Mouse (Mus musculus) forebrain, embryonic 11.5 days (tissue): ENCODE measurements around the gene Synpo2l. TPM values are rescaled to one million over a fixed set of nuclear protein-coding genes. Genes with fewer than 3 reads are reported as not detected.

Experiments used
- ATAC-seq: fragments of 200-750 bp; cut with Nextera tagmentation; replicated peaks from 2 replicates; pipeline ENCODE4 v1.8.0; 2017; ENCODE audit warnings: moderate TSS enrichment; ENCODE audit not compliant: low FRiP score
- DNase-seq: peaks from one replicate; pipeline ENCODE4 v3.0.0-alpha.2; 2017; ENCODE audit warnings: low spot score
- H3K27ac ChIP-seq: fragments of 300-500 bp; sonication (generic); 2 replicates; pipeline ENCODE4 v1.5.1; 2014; ENCODE audit warnings: low read depth, low read length
- H3K27me3 ChIP-seq: fragments of 300-500 bp; sonication (generic); 2 replicates; pipeline ENCODE4 v1.6.1; 2014; ENCODE audit warnings: mild to moderate bottlenecking, low read length, mixed read lengths; ENCODE audit not compliant: control insufficient read depth, insufficient read depth
- H3K36me3 ChIP-seq: fragments of 300-500 bp; sonication (generic); 2 replicates; pipeline ENCODE4 v1.6.1; 2014; ENCODE audit warnings: mild to moderate bottlenecking, low read length, moderate library complexity, mixed read lengths; ENCODE audit not compliant: control insufficient read depth, insufficient read depth
- H3K4me1 ChIP-seq: fragments of 300-500 bp; sonication (generic); replicated peaks from 2 replicates; pipeline ENCODE4 v1.6.1; 2014; ENCODE audit warnings: low read length, mixed read lengths; ENCODE audit not compliant: control insufficient read depth, insufficient read depth
- H3K4me2 ChIP-seq: fragments of 300-500 bp; sonication (generic); 2 replicates; pipeline ENCODE4 v1.6.1; 2014; ENCODE audit warnings: low read depth, mild to moderate bottlenecking, low read length, moderate library complexity, mixed read lengths; ENCODE audit not compliant: severe bottlenecking
- H3K4me3 ChIP-seq: fragments of 300-500 bp; sonication (generic); 2 replicates; pipeline ENCODE4 v1.5.1; 2014; ENCODE audit warnings: low read depth, low read length
- H3K9ac ChIP-seq: fragments of 300-500 bp; sonication (generic); 2 replicates; pipeline ENCODE4 v1.6.1; 2014; ENCODE audit warnings: low read length
- H3K9me3 ChIP-seq: fragments of 300-500 bp; sonication (generic); 2 replicates; pipeline ENCODE4 v1.6.1; 2016; ENCODE audit warnings: low read length, mixed read lengths; ENCODE audit not compliant: control insufficient read depth
- whole genome bisulfite sequencing: fragments of 180-500 bp; shearing (Covaris S2); extraction: QIAGEN DNeasy Blood & Tissue Kit; methylation state at CpG from one replicate; pipeline ENCODE4 v1.1.7; 2014; 5-methylcytosine and 5-hydroxymethylcytosine counted together
- polyA plus RNA-seq: library from polyadenylated mRNA; unstranded; fragments of >200 nt; fragmentation: Nextera tagmentation; extraction: Ambion mirVana; gene quantifications from 2 replicates; pipeline ENCODE4 v1.2.1, GENCODE M21; 2014

Synpo2l gene
- polyA plus RNA-seq, 1 experiment from 2014 or later, result 0.35 TPM

- WGBS, result 84% methylated on average over 3 of the region's 3 CpGs
- ATAC-seq (no peak), DNase-seq (no peak)
- Histone ChIP-seq H3K9me3 (no peaks in the 10 kb centered on the region), H3K36me3 (no peaks in the 10 kb centered on the region), H3K27ac (no peak overlapping the region), H3K9ac (no peak overlapping the region), H3K27me3 (no peaks in the 10 kb centered on the region), H3K4me3 (no peak overlapping the region), H3K4me1 (no peaks in the 10 kb centered on the region), H3K4me2 (no peak overlapping the region)
These were observed 41.2 kb downstream of the Synpo2l start for GRCm38 (mm10) chr14:20626971-20627370.

GRCm38 (mm10) chr14:20626447-20626846, 41.7 kb downstream of the Synpo2l start:
- Histone ChIP-seq H3K4me3 (no peak overlapping the region), H3K9ac (no peak overlapping the region), H3K27ac (no peak overlapping the region), H3K27me3 (no peaks in the 10 kb centered on the region), H3K4me2 (no peak overlapping the region), H3K4me1 (no peaks in the 10 kb centered on the region), H3K36me3 (no peaks in the 10 kb centered on the region), H3K9me3 (no peaks in the 10 kb centered on the region)
- 85% methylated on average over 2 of the region's 2 CpGs for WGBS
- DNase-seq (no peak), ATAC-seq (no peak)

GRCm38 (mm10) chr14:20622907-20623306, 45.2 kb downstream of the Synpo2l start:
- H3K4me1 ChIP-seq, result no peaks in the 10 kb centered on the region
- WGBS, result 94% methylated on average over 3 of the region's 3 CpGs
- ATAC-seq, result no peak
- no peak for DNase-seq
- H3K4me3 ChIP-seq, result no peak overlapping the region
- H3K27me3 ChIP-seq, result no peaks in the 10 kb centered on the region
- H3K27ac ChIP-seq, result no peak overlapping the region
- H3K9ac ChIP-seq, result no peak overlapping the region
- no peak overlapping the region for H3K4me2 ChIP-seq
- no peaks in the 10 kb centered on the region for H3K36me3 ChIP-seq
- no peaks in the 10 kb centered on the region for H3K9me3 ChIP-seq

DNA sequence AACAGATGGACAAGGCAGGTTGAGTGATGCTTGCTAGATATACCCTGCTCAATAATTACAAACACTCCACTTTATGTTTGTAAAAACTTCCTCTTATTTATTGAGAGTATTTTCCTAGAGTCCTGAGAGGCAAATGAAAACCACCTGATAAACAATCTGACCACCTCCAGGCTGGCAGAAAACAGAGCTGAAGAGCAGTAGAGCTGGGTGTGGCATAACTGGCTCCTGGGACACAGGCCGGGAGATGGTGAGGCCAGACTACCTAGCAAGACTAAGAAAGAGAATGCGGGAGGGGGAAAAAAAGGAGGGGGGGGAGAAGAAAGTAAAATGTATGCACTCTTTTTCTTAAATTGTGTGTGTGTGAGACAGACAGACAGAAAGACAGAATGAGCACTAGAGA, 45.7 kb downstream of the Synpo2l start:
- WGBS, result 92% methylated on average over 2 of the region's 2 CpGs
- no peak overlapping the region for H3K9ac ChIP-seq
- no peaks in the 10 kb centered on the region for H3K36me3 ChIP-seq
- no peaks in the 10 kb centered on the region for H3K9me3 ChIP-seq
- no peaks in the 10 kb centered on the region for H3K4me1 ChIP-seq
- ATAC-seq (no peak), DNase-seq (no peak)
- H3K27ac ChIP-seq, result no peak overlapping the region
- H3K4me3 ChIP-seq, result no peak overlapping the region
- H3K27me3 ChIP-seq, result no peaks in the 10 kb centered on the region
- H3K4me2 ChIP-seq, result no peak overlapping the region

DNA sequence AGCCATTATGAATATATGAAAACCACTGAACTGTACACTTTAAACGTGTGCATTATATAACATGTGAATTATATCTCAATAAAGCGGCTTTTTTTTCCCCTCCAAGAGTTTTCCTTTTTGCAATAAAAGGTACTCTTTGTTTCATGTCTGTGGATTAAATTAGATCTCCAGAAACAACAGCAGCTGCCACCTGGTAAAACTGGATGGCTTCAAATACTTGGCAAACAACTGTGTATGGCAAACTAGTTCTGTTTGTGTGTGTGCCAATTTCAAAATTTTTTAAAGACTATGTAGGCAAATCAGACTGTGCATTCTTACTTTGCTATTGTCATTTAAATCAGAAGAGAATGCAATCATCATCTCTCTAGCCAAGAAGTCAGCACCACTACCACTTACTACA, 46.3 kb downstream of the Synpo2l start:
- DNase-seq, result no peak
- WGBS, result 91% methylated on average over 2 of the region's 2 CpGs
- Histone ChIP-seq H3K4me3 (no peak overlapping the region), H3K27me3 (no peaks in the 10 kb centered on the region), H3K9me3 (no peaks in the 10 kb centered on the region), H3K36me3 (no peaks in the 10 kb centered on the region), H3K4me1 (no peaks in the 10 kb centered on the region), H3K27ac (no peak overlapping the region), H3K9ac (no peak overlapping the region), H3K4me2 (no peak overlapping the region)
- no peak for ATAC-seq

- Histone ChIP-seq H3K36me3 (no peaks in the 10 kb centered on the region), H3K27ac (no peak overlapping the region), H3K4me3 (no peak overlapping the region), H3K9ac (no peak overlapping the region), H3K9me3 (no peaks in the 10 kb centered on the region), H3K4me2 (no peak overlapping the region), H3K27me3 (no peaks in the 10 kb centered on the region), H3K4me1 (no peaks in the 10 kb centered on the region)
- DNase-seq (no peak), ATAC-seq (no peak)
These were observed 49.0 kb downstream of the Synpo2l start for GRCm38 (mm10) chr14:20619131-20619530.

GRCm38 (mm10) chr14:20618211-20618610, 49.9 kb downstream of the Synpo2l start:
- H3K27ac ChIP-seq, result no peak overlapping the region
- no peak for DNase-seq
- no peak for ATAC-seq
- no peaks in the 10 kb centered on the region for H3K27me3 ChIP-seq
- H3K4me2 ChIP-seq, result no peak overlapping the region
- H3K36me3 ChIP-seq, result no peaks in the 10 kb centered on the region
- no peaks in the 10 kb centered on the region for H3K4me1 ChIP-seq
- 89% methylated on average over 5 of the region's 5 CpGs for WGBS
- no peak overlapping the region for H3K9ac ChIP-seq
- H3K9me3 ChIP-seq, result no peaks in the 10 kb centered on the region
- no peak overlapping the region for H3K4me3 ChIP-seq

DNA sequence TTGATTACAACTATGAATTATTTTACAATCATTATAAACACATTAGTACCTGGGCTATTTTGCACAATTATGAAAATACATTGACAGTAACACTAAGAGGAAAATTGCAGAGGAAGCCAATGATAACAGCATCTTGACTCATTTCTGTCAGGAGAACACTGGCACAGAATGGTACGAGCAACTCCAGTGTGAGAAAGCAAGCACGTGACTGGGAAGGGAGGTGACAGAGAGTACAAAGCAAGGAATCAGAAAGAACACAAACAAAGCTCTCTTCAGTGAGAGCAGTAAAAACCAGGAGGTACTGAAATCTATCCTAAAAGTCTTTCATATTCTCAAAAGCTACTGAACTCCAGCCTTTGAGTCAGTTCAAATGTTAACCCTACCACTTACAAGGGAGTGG, 51.7 kb downstream of the Synpo2l start:
- WGBS, result 41% methylated on average over 2 of the region's 2 CpGs
- no peak overlapping the region for H3K9ac ChIP-seq
- no peaks in the 10 kb centered on the region for H3K4me1 ChIP-seq
- H3K27ac ChIP-seq, result no peak overlapping the region
- no peak for DNase-seq
- no peaks in the 10 kb centered on the region for H3K36me3 ChIP-seq
- no peak overlapping the region for H3K4me2 ChIP-seq
- no peaks in the 10 kb centered on the region for H3K9me3 ChIP-seq
- no peak overlapping the region for H3K4me3 ChIP-seq
- H3K27me3 ChIP-seq, result no peaks in the 10 kb centered on the region
- no peak for ATAC-seq

GRCm38 (mm10) chr14:20615075-20615474, 53.1 kb downstream of the Synpo2l start:
- no peak for ATAC-seq
- H3K4me3 ChIP-seq, result no peak overlapping the region
- 96% methylated on average over 2 of the region's 2 CpGs for WGBS

More at GRCm38 (mm10) chr14:20615075-20615474, 53.1 kb downstream of the Synpo2l start:
- no peaks in the 10 kb centered on the region for H3K9me3 ChIP-seq
- H3K4me2 ChIP-seq, result no peak overlapping the region
- no peak for DNase-seq
- no peaks in the 10 kb centered on the region for H3K4me1 ChIP-seq
- no peak overlapping the region for H3K27ac ChIP-seq
- H3K36me3 ChIP-seq, result no peaks in the 10 kb centered on the region
- no peaks in the 10 kb centered on the region for H3K27me3 ChIP-seq
- H3K9ac ChIP-seq, result no peak overlapping the region
